Mouse (Mus musculus) urinary bladder, postnatal 36 days (tissue): ENCODE measurements at regions not wholly inside any gene's neighbourhood (a gene's known extent, or its start where the extent isn't known, plus 50 kb on each side); places are given as distances from the start of the nearest gene placed in this dataset.

ENCODE experiments used
- DNase-seq, 2 experiments: peaks; one replicate each; pipeline ENCODE4 v3.0.0; 2022; ENCODE audit warnings: low spot score in 2 of 2, mixed read lengths in 1 of 2

DNA sequence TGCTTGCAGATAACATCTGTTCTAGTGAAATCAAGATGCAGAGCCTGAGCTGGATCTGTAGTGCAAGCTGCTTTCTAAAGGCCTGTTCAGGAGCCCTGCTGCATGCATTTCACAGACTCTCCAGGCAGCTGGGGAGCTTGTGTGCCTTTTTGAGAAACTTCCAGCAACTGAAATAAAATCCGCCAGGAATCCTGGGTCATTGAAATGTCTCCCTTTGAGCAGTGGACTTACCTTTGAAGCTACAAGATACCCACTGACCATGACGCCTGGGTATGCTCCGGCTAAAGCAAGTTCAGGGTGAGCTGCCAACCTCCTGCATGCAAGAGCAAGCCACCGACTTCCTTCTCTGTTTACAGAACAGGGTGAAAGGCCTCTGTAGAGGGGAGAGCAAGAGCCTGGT lies 278.7 kb downstream of the Cenpw start:
- no peak for DNase-seq

GRCm38 (mm10) chr10:29897780-29898363 lies 302.5 kb downstream of the Cenpw start:
- no peak for DNase-seq

DNA sequence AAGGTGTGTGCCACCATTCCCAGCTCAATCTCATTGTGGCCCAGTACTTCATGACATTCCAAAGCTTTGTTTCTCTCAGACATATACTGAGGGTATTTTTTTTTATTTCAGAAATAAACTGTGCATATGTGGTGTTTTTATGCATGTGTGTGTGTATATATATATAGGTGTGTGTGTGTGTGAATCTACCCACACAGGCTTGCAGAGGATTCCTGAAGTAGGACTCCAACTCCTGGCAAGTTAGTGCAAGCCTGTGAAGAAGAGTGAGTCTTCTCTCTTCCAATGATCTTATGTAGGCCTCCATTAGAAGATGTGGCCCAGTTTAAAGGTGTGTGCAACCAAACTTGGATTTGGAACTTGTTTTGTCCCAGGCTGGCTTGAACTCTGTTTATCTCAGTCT lies 328.9 kb upstream of the Rspo3 start:
- DNase-seq, result no peak

DNA sequence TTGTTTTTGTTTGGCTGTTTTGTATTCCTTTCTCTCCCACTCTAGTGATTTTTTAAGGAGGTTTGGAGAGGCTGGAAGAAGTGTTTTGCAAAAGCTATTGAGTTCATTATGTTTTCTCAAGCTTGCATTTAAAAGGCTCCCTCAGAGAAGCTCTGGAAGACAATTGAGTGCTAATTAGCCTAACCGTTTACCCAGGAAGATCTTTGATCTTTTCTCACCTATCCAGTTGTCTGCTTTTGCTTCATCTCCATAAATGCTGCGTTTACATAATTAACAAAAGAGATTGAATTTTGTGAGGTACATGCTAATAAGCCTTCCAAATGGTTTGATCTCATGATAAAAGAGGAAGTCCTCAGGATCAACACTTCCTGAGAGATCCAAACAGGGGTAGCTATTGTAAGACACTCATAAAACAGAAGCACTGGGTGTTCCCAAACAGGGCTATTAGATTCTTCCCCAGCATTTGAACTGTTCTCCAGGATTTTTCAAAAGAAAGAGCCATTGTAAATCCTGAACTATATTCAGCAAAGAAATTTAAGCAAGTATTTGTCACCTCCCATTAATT lies 320.2 kb upstream of the Rspo3 start:
- no peak for DNase-seq

DNA sequence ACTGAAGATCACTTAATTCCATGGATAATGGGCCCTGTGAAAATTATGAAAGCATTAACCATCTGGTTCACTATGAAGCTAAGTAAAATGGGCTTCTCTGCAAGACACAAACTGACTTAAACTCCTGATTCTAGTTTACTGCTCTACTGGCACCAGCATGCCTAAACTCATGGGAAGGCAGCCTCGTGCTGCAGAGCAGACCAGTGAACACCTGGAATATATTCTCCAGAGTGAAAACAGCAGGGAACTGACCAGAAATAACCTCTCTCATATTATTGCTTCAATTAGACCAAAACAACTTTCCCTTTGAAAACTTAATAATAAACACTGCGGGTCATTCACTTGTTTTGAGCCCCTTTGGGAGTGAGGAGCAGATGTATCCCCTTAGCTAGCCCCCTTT lies 316.8 kb upstream of the Rspo3 start:
- no peak for DNase-seq

GRCm38 (mm10) chr10:29824939-29825658 lies 289.4 kb upstream of the Rspo3 start:
- DNase-seq, result no peak

GRCm38 (mm10) chr10:29824413-29824812 lies 288.7 kb upstream of the Rspo3 start:
- DNase-seq, result no peak

DNA sequence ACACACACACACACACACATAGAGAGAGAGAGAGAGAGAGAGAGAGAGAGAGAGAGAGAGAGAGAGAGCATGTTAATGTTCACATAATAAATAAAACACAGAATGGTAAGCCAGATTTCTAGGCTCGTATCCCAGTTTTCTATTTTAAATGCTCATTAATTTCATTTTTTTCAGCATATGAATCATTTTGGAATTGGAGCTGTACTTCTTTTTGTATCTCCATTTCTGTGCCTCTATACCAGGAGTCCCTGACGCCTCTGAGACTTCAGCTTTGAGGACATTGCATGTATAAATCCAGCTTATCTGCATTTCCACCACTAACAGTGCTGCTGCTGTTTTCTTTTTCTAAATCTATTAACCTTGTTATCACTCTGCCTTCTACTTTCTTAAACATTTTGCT lies 287.5 kb upstream of the Rspo3 start:
- no peak for DNase-seq

DNA sequence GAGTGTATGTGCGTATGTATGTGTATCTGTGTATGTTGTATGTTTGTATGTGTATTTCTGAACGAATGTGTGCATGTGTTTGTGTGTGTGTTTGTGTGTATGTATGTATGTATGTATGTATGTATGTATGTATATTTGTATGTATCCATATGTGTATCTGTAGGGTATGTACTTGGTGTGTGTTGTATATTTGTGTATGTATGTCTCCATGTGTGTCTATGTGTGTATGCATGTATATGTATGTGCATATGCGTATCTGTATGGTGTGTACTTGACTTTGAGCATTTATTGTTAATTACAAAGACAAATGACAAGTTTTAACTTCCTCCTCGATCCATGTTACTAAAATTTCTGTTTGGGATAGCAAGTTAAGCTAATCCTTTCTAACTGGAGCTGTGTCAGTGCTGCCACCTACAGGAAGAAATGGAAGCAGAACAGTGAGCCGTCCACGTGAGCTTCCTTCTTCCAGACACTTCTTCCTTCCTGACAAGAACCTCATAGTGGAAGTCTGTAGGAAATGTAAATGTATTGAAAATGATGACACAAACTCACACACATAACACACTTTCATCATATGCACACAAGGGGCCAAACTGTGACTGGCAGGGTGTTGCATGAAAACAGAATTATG lies 268.4 kb upstream of the Rspo3 start:
- DNase-seq, result peak; percentile 18 to 27

DNA sequence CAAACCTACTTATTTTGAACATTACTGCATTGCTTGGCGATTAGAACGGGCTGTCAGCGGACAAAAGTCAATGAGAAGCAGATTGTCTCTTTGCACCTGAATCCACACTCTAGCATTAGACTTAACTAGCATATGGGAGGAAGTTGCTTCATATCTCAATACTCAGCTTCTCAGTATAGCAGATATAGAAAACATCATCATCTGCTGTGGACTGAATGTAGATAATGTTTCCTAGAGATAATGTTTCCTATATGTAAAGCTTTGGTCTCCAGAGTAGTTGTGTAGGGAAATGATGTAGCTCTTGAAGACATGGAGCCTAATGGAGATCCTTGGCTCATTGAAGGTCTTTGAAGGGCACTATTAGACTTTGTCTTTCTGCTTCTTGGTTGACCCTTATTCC lies 267.0 kb upstream of the Rspo3 start:
- no peak for DNase-seq

- DNase-seq, result no peak
These were observed 259.0 kb upstream of the Rspo3 start for GRCm38 (mm10) chr10:29794663-29795062.

DNA sequence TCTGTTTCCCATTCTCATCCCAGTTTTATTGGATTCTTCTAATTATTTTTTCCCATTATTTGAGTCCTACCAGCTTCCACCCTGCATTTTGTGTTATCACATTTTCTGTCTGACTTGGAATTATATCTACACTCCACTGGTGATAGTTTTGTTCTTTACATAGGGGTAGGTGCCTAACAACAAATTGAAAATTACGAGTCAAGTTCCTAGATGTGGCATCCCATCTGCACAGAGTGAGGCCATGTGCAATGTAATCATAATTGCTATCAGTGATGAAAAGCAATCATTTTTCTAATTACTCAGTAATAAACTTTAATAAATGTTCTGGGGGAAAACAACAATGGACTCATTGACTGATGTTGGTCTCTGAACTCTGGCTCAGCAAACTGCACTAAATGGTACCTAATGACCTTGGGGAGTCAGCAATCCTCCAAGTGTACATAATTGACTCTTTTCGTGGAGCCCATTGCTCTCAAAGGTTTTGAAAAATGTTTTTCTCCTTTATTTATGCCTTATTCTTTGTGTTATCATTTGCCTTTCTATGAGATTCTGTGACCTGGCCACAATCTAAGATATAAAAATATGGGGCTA lies 250.6 kb upstream of the Rspo3 start:
- no peak for DNase-seq

GRCm38 (mm10) chr10:29736677-29737076 lies 201.0 kb upstream of the Rspo3 start:
- DNase-seq, result no peak

GRCm38 (mm10) chr10:29725319-29725718 lies 189.7 kb upstream of the Rspo3 start:
- DNase-seq, result no peak

DNA sequence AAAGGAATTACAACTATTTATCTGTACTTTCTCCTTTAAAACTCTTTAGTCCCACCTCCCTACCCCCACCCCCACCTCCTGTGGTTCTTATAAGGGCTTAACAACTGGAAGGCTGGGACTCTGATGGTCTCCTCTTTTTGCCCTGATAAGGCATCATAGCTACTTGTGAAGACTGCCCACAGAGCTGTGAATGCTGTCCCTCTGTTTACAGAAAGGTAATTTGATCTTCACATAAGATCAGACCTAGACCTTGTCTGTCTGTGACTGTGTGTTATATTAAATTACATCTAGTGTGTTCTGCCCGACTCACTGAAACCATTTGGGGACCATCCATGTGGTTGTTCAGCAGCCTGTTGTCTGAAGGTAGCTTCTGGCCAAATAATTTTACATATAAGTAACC lies 175.3 kb upstream of the Rspo3 start:
- DNase-seq, result no peak

DNA sequence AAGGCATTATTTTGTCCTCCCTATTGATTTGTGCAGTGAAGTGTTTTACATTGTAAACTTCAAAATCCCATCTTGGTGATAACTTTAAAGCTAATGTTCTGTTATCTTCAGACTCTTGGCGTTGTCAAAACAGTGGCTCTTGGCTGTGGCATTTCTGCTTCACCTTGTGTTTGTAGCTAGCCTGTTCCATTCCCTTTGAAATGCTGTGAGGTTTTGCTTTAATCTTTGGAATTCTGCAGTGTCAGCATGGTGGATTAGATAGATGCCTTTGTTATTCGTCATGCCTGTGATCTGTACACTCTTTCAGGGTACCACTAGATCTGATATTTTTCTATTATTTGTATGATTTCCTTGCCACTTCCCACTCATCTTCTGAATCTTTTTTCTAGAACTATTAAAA lies 173.0 kb upstream of the Rspo3 start:
- no peak for DNase-seq

GRCm38 (mm10) chr10:29693009-29693935 lies 157.6 kb upstream of the Rspo3 start:
- no peak for DNase-seq

- no peak for DNase-seq
These were observed 153.9 kb upstream of the Rspo3 start for GRCm38 (mm10) chr10:29689529-29689928.

- DNase-seq, result no peak
These were observed 151.3 kb upstream of the Rspo3 start for GRCm38 (mm10) chr10:29686982-29687381.

GRCm38 (mm10) chr10:29674377-29674776 lies 138.7 kb upstream of the Rspo3 start:
- DNase-seq, result no peak

DNA sequence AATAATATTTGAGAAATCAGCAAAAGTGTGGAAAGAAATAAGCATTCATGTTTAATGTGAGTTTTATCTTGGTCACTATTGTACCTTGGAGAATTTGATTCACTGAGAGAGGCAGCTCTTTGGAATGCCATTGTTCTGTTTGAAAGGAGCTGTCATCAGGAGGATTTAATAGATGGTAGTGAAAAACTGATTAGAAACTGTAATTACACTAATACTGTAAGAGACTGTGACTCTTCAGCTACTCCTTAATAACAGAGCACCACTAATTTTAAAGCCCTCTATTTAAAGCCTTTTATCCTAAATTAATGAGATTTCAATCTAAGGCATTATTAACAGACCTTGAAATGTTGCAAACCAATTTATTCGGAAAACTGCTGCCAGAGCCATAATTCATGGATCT lies 126.1 kb upstream of the Rspo3 start:
- DNase-seq, result no peak
